Mouse (Mus musculus) lung, embryonic 14.5 days (tissue): ENCODE results near the gene Gstt3. TPM values are rescaled to one million over a fixed set of nuclear protein-coding genes. Genes with fewer than 3 reads are reported as not detected.

Experiments used
- ATAC-seq: fragments of 200-750 bp; cut with Nextera tagmentation; 2 replicates; pipeline ENCODE4 v1.8.0; 2017; ENCODE audit warnings: mild to moderate bottlenecking, moderate TSS enrichment, moderate library complexity; ENCODE audit not compliant: insufficient read depth
- DNase-seq: peaks from one replicate; pipeline ENCODE4 v3.0.0-alpha.2; 2015
- H3K27ac ChIP-seq: fragments of 300-500 bp; sonication (generic); 2 replicates; pipeline ENCODE4 v1.5.1; 2014; ENCODE audit warnings: low read depth, mild to moderate bottlenecking, moderate library complexity
- H3K27me3 ChIP-seq: fragments of 300-500 bp; sonication (generic); 2 replicates; pipeline ENCODE4 v1.6.1; 2014; ENCODE audit warnings: low read length, control low read depth; ENCODE audit not compliant: insufficient read depth
- H3K36me3 ChIP-seq: fragments of 300-500 bp; sonication (generic); 2 replicates; pipeline ENCODE4 v1.6.1; 2014; ENCODE audit warnings: control low read depth; ENCODE audit not compliant: insufficient read depth
- H3K4me1 ChIP-seq: fragments of 300-500 bp; sonication (generic); 2 replicates; pipeline ENCODE4 v1.6.1; 2014; ENCODE audit warnings: antibody characterized with exemption, control low read depth; ENCODE audit not compliant: insufficient read depth
- H3K4me2 ChIP-seq: fragments of 300-500 bp; sonication (generic); 2 replicates; pipeline ENCODE4 v1.6.1; 2014; ENCODE audit warnings: mild to moderate bottlenecking
- H3K4me3 ChIP-seq: fragments of 300-500 bp; sonication (generic); 2 replicates; pipeline ENCODE4 v1.5.1; 2014; ENCODE audit warnings: low read depth, low read length
- H3K9ac ChIP-seq: fragments of 300-500 bp; sonication (generic); 2 replicates; pipeline ENCODE4 v1.6.1; 2014
- H3K9me3 ChIP-seq: fragments of 300-500 bp; sonication (generic); 2 replicates; pipeline ENCODE4 v1.6.1; 2016; ENCODE audit warnings: low read depth, low read length, control low read depth
- CTCF ChIP-seq: IDR thresholded peaks from 2 replicates; pipeline ENCODE4 v1.5.1; 2016; ENCODE audit warnings: antibody characterized with exemption, low read depth
- WGBS: fragments of 180-500 bp; shearing (Covaris S2); extraction: QIAGEN DNeasy Blood & Tissue Kit; methylation state at CpG from one replicate; pipeline ENCODE4 v1.1.7; 2014; 5-methylcytosine and 5-hydroxymethylcytosine counted together
- polyA plus RNA-seq: library from polyadenylated mRNA; unstranded; fragments of >200 nt; fragmentation: Nextera tagmentation; extraction: Ambion mirVana; gene quantifications from 2 replicates; pipeline ENCODE4 v1.2.1, GENCODE M21; 2014

Gene Gstt3
- polyA plus RNA-seq, 1 experiment from 2014 or later: 19.8 TPM

DNA sequence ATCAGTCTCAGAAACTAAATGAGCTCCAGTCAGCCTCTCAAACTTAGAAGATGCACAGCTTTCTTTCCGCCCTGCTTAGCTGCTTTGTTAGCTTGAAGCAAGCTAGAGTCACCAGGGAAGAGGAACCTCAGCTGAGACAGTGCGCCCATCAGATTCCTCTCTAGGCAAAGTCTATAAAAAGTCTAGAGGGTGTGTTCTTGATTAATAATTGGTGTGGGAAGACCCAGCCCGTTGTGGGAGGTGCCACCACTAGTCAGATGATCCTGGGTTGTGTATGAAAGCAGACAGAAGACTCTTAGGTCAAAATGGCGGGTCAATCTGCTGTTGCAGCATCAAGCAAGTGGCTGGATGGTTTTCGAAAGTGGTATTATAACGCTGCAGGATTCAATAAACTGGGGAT lies 14.4 kb downstream of the Gstt3 start:
- H3K4me1 ChIP-seq: 0 out of 2 replicates have a peak, but pooled peaks cover 5% of the 10 kb centered on the region
- no peak for DNase-seq
- no peaks in the 10 kb centered on the region for H3K27me3 ChIP-seq
- H3K4me2 ChIP-seq: no peak overlapping the region
- no peak overlapping the region for H3K4me3 ChIP-seq
- WGBS: 81% methylated on average over 6 of the region's 6 CpGs
- peaks cover 1% of the 10 kb centered on the region; the same call in 1 of the 2 replicates for H3K36me3 ChIP-seq
- no peak for ATAC-seq
- no peak overlapping the region for H3K27ac ChIP-seq
- TF ChIP-seq CTCF: no peak
- no peaks in the 10 kb centered on the region for H3K9me3 ChIP-seq
- H3K9ac ChIP-seq: no peak overlapping the region

DNA sequence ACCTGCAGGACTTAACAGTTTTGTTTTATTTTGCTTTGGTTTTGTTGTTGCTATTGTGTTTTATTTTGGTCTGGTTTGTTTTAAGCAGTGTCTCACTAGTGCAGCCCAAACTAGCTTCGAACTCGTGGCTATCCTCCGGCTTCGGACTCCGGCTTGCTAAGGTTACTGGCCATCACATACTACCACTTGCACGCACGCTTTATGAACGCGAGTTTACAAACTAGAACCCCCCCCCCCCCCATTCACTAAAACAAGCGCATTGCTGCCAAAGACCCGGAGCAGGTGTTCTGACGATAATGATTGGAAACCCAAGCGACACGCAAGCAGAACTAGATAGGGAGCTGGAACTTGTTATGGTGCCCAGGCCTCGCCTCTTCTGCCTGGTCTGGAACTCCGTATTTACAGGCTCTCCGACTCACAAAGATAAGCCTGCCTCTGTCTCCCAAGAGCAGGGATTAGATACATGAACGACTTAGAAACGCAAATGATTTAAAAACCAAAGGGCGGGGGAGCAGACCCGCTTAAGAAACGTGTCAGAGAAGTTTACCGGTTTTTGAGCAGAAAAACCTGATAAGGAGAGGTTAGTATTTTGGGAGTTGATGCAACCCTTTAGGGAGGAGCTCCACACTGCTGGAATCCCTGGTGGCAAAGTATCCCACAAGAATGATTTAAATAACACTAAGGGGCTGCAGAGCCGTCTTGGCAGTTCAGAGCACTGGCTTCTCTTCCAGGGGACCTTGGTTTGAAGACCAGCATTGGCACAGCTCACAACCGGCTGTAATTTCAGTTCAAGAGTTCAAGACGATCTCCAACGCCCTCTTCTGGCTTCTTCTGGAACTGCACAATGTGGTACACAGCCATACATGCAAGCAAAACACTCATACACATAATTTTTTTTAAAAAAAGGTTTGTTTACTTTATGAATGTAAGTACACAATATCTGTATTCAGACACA lies 16.4 kb downstream of the Gstt3 start:
- Histone ChIP-seq H3K36me3 (peaks cover 9% of the 10 kb centered on the region; the same call in 1 of the 2 replicates), H3K27ac (peak overlapping the region; percentile 43; the same call in 1 of the 2 replicates), H3K27me3 (no peaks in the 10 kb centered on the region), H3K9me3 (no peaks in the 10 kb centered on the region), H3K4me3 (peak overlapping the region; percentile 85), H3K9ac (peak overlapping the region; percentile 82), H3K4me2 (peak overlapping the region; percentile 89), H3K4me1 (0 out of 2 replicates have a peak, but pooled peaks cover 5% of the 10 kb centered on the region)
- DNase-seq: peak; percentile 93
- 1% methylated on average over 27 of the region's 27 CpGs for WGBS
- peak; percentile 81 for TF ChIP-seq CTCF
- peak; percentile 45 for ATAC-seq

DNA sequence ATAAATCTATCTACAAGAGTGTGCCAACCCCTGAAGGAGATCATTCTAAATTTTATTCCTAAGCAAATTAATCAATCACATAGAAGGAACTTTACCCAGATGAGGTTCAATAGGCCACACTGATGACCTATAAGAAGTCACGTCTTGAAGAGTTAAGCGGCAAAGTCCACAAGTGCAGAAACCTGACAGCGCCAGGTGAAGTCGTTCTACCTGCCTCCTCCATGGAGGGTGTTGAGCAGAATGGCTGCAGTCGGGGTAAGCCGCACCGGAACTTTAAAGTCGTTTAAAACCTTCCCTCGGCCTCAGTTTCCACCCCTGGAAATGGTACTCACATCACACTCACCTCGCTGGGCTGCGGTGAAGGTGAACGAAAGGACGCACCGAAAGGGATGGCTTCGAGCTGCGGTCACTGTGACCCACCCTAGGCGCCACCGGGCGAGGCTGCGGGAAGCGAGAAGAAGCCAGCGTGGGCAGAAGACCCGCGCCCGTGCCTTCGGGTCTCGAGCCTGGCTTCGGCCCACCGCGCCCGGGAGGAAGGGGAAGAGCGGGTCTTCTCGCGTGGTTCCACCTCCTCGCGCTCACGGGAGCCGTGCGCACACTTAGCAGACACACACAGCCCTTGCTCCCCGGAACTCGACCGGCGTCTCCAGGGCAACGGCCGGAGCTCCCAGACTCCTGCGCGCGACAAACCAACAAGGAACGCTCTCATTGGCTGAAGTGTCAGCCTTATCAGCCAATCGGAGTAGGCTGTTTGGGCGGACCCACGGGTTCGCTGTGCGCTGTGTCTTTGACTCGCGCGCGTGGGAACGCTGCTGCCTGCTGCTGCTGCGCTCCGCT lies 17.3 kb downstream of the Gstt3 start, which contains the start of gene Cabin1:
Gene Cabin1, minus strand, starts transcription at position 660 of the 837 bp plus-strand sequence.
- no peak for TF ChIP-seq CTCF
- ATAC-seq (peak; percentile 99), DNase-seq (peak; percentile 100)
- Histone ChIP-seq H3K36me3 (peaks cover 9% of the 10 kb centered on the region; the same call in 1 of the 2 replicates), H3K9me3 (no peaks in the 10 kb centered on the region), H3K27ac (peak within 1 kb of the TSS; percentile 43; the same call in 1 of the 2 replicates), H3K4me1 (0 out of 2 replicates have a peak, but pooled peaks cover 5% of the 10 kb centered on the region), H3K4me3 (peak within 1 kb of the TSS; percentile 85), H3K9ac (peak within 1 kb of the TSS; percentile 82), H3K4me2 (peak within 1 kb of the TSS; percentile 89), H3K27me3 (no peaks in the 10 kb centered on the region)
- under 1% methylated on average over 61 of the region's 61 CpGs for WGBS

DNA sequence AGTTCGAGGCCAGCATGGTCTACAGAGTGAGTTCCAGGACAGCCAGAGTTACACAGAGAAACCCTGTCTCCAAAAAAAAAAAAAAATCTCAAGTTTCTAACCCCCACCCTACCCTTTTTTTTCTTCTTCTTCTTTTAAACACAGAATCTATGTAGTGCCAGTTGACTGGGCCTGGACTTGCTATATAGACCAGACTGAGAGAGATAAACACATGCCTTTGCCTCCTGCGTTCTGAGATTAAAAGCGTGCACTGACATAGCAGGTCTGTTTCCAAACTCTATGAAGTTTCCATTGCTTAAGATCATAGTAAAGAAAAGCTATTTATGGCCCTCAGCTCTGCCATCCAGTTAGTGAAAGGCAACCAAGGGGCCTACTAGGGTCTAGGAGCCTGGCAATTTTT lies 18.8 kb downstream of the Gstt3 start:
- TF ChIP-seq CTCF: no peak
- peak overlapping the region; percentile 24 for H3K4me2 ChIP-seq
- 88% methylated on average over 3 of the region's 3 CpGs for WGBS
- no peak for ATAC-seq
- H3K27me3 ChIP-seq: no peaks in the 10 kb centered on the region
- H3K4me3 ChIP-seq: peak overlapping the region; percentile 6; the same call in 1 of the 2 replicates
- H3K27ac ChIP-seq: no peak overlapping the region
- 0 out of 2 replicates have a peak, but pooled peaks cover 5% of the 10 kb centered on the region for H3K4me1 ChIP-seq
- peaks cover 9% of the 10 kb centered on the region; the same call in 1 of the 2 replicates for H3K36me3 ChIP-seq
- H3K9ac ChIP-seq: no peak overlapping the region
- H3K9me3 ChIP-seq: no peaks in the 10 kb centered on the region
- DNase-seq: no peak

- DNase-seq (no peak), ATAC-seq (no peak)
- WGBS: 98% methylated on average over 3 of the region's 3 CpGs
- TF ChIP-seq CTCF: 0 out of 2 replicates have a peak, but pooled peaks have one; percentile 22
- H3K9me3 ChIP-seq: no peaks in the 10 kb centered on the region
- H3K4me2 ChIP-seq: no peak overlapping the region
- no peak overlapping the region for H3K27ac ChIP-seq
- H3K27me3 ChIP-seq: no peaks in the 10 kb centered on the region
- H3K4me3 ChIP-seq: no peak overlapping the region
- H3K36me3 ChIP-seq: peaks cover 13% of the 10 kb centered on the region; the same call in 1 of the 2 replicates
- 0 out of 2 replicates have a peak, but pooled peaks cover 5% of the 10 kb centered on the region for H3K4me1 ChIP-seq
- no peak overlapping the region for H3K9ac ChIP-seq
Measured at GRCm38 (mm10) chr10:75760311-75760710, 20.9 kb downstream of the Gstt3 start.

- no peak for TF ChIP-seq CTCF
- peaks cover 44% of the 10 kb centered on the region for H3K36me3 ChIP-seq
- H3K4me1 ChIP-seq: no peaks in the 10 kb centered on the region
- H3K9ac ChIP-seq: no peak overlapping the region
- H3K4me2 ChIP-seq: no peak overlapping the region
- DNase-seq (no peak), ATAC-seq (no peak)
- no peaks in the 10 kb centered on the region for H3K27me3 ChIP-seq
- no peak overlapping the region for H3K27ac ChIP-seq
- no peaks in the 10 kb centered on the region for H3K9me3 ChIP-seq
- 91% methylated on average over 11 of the region's 11 CpGs for WGBS
- no peak overlapping the region for H3K4me3 ChIP-seq
Measured at GRCm38 (mm10) chr10:75756719-75757118, 24.5 kb downstream of the Gstt3 start.
